Mouse (Mus musculus) mouse trophoblast stem cell (cell line): ENCODE measurements around the gene Sel1l3.

Experiments
- in situ Hi-C, 2 experiments: fragments of 300-500 bp; cut with MseI, MboI; formaldehyde crosslinking; loops; 2 replicates in 1 of 2; 3 replicates in 1 of 2; pipeline ENCODE4 v1.15.1; 2025

Sel1l3 gene

GRCm38 (mm10) chr5:53174461-53174860 is 39.3 kb downstream of the Sel1l3 start:
- in situ Hi-C loops = no loop called here

DNA sequence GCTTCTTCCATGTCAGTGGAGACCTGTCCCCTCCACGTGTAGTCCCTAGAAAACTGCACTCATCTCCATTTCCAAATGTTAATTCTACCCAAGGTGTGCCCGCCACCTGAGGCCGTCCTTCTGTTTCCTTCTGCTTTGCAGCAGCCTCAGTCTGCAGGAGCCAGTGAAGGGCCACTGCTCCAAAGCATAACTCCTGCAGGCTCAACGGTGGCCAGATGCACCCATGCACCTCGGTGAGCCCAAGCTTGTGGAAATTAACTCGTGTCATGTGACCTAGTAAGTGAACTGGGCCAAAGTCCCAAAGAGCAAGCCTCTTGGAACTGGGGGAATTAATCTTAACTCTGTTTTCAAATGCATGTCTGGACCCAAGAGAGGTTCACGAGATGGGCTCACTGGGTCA is 40.8 kb downstream of the Sel1l3 start:
- in situ Hi-C loops = no loop called here

GRCm38 (mm10) chr5:53172256-53172636 is 41.5 kb downstream of the Sel1l3 start:
- in situ Hi-C loops = no loop called here

GRCm38 (mm10) chr5:53171611-53172255 is 42.0 kb downstream of the Sel1l3 start:
- in situ Hi-C loops = no loop called here

DNA sequence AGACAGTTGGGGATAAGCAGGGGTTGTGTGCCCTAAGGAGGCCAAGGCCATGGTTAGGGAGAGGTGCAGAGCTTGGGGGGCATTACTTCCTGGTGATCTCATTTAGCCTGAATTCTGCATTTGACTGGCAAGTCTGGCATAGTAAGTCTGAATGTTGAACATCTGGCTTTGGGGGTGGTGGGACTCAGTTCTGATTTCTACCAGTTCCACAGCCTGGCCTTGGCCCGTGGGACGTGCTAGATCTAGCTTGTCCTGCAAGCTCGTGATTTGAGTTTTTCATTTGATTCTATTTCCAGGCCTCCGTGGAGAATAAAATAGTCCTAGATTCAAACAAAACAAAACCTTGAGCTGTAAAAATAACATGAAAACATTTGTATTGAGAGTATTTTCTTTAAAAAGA is 46.2 kb downstream of the Sel1l3 start:
- in situ Hi-C loops = no loop called here

GRCm38 (mm10) chr5:53165672-53166071 is 48.1 kb downstream of the Sel1l3 start:
- in situ Hi-C loops = no loop called here

- in situ Hi-C loops = no loop called here
Observed at GRCm38 (mm10) chr5:53162436-53162835, 51.3 kb downstream of the Sel1l3 start.

DNA sequence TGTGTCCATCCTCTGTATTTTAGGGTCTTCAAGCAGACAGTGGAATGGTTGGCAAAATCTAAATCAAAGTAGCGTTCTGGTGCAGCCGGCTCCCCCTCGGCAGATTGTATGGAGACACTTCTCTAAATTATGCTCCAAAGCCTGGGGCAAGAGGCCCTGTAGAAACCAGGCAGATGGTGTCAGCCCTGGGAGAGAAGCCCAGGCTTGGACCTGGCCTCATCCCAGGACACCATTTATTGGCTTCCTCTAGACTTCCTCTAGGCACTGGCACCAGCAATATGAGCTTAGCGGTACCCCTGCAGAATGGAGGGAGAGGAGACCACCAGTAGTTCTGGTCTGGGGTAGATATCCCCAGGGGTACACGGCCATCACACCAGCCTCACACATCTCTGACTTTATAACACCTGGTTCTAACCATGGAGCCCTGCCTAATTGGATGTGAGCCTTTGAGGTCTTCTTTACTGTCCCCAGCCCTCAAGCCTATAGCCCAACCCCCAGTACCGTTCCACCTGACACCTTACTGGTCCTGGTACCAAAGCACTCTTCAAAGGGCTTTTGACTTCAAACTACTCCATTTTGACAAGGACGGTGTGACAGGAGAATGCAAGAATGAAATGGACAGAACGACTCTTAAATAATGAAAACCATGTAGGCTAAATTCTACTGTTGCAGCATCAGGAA is 52.1 kb downstream of the Sel1l3 start:
- in situ Hi-C loops = no loop called here

DNA sequence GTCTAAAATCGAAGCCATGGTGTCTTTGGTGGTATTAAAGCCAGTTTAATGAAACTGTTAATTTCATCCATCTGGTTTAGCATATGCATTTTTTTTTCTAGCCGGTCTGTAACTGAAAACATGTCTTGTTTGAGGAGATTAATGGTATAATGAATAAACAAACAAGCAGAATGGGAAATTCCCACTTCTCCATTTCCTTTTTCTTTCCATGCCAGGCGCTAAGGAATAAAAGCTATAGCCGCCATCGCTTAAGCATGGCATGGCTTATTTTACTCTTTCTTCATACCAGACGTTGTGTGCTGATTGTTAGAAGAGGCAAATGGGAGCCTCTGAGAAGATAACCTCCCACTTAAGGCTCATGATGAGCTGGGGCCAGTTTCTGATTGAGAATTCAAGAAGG is 53.5 kb downstream of the Sel1l3 start:
- in situ Hi-C loops = no loop called here

- in situ Hi-C loops = no loop called here
Observed at GRCm38 (mm10) chr5:53159631-53160030, 54.1 kb downstream of the Sel1l3 start.

- in situ Hi-C loops = no loop called here
Observed at GRCm38 (mm10) chr5:53159166-53159565, 54.6 kb downstream of the Sel1l3 start.

GRCm38 (mm10) chr5:53155985-53156679 is 57.6 kb downstream of the Sel1l3 start:
- in situ Hi-C loops = no loop called here

GRCm38 (mm10) chr5:53154501-53154900 is 59.2 kb downstream of the Sel1l3 start:
- in situ Hi-C loops = no loop called here

DNA sequence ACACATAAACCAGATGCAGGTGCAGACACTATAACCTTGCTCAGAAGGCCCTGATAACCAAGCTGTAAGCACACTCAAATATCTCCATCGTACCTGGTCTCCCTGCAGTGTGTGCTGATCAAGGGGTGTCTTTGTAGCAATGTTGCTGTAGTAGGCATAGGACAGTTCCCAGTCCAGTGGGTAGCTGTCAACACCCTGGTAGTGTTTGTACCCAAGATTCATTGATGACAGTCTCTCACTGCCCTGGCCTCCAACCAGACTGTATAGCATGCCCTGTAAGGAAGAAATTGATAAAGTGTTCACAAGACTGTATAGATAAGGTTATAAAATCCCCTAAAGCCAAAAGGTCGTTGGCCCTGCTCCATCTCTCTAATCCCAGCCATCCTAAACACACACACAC is 59.6 kb downstream of the Sel1l3 start:
- in situ Hi-C loops = no loop called here

DNA sequence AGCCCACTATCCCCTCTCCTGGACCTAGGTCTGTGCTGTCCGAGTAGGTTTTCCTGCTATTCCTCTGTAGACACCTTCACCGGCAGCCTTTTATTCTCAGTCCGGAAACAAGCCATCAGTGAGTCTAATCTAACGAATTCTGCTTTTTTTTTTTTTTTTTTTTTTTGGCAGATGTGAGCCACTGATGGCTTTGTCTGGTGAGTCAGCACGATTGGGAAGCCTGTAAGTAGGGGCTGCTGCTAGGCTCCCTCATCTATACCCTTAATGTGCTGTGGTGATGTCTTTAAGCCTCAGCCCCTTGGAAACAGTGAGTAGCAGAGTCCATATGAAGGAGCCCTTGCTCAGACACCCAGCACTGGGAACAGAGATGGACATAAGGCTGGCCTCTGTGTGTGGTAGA is 60.6 kb downstream of the Sel1l3 start:
- in situ Hi-C loops = no loop called here

GRCm38 (mm10) chr5:53151379-53151960 is 62.3 kb downstream of the Sel1l3 start:
- in situ Hi-C loops = no loop called here

- in situ Hi-C loops = no loop called here
Observed at GRCm38 (mm10) chr5:53148960-53149685, 64.6 kb downstream of the Sel1l3 start.

DNA sequence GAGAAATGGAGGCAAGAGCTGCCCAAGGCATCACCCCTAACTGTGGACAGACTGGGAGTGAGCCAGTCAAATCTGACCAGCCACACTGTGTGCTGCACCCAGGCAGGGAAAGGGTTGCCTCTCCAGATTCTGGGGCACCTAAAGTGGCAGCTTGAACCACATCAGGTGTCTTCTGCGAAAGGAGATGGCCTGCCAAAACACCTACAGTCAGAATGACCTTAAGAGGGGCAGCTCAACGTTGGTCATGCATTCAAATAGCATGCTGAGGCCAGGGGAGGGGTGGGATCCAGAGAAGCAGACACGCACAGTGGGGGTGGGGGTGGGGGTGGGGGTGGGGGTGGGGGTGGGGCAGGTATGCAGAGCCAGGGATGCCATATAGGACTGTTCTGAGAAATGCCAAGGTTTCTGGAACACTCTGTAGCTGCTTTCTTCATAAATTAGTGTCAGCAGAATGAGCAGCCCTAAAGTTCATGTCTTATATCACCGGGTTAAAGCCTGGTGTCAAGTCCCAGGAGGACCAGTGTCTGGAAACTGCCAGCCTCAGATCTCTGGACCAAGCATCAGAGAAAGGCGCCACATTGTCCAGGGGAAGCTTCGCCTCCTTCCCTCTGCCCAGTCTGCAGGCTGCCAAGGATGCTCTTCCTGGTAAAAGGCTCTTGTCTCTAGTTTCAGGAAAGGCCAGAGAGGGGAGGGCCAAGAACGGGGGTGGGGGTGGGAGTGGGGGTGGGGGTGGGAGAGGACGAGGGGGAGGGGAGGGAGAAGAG is 65.4 kb downstream of the Sel1l3 start:
- in situ Hi-C loops = no loop called here

DNA sequence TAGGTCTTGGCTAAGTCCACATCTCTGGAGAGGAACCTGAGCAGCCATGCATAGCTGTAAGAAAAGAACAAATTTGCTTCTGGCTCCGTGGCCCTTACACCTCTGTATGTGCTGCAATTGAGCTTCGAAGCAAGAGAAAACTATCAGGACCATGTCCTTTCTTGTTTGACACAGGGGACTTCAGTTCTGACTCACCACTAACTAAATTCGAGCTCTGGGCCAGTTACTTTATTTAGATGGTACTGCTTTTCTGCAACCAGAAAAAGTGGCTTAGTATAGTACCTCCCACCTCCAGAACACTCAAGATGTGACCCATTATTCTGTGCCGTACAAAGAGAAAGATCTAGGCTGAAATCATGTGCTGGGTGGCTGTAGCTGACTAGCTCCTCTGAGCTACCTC is 66.3 kb downstream of the Sel1l3 start:
- in situ Hi-C loops = no loop called here

DNA sequence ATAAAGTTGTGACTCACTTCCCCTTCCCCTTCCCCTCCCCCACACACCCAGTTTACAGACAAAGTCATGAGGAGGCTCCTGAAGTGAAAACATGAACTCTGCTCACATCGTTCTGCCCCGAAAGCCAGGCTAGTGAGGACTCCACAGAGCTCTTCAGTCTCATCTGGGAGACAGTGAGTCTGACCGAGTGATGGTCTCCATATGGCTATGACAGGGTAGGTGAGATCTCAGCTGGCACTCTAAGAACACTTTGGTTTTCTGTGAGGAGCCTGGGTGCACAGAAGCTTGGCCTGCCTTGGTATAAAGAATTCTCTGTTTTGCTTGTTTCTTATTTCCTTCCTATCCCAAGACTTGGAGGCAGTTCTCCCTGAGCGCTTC is 67.1 kb downstream of the Sel1l3 start:
- in situ Hi-C loops = no loop called here

DNA sequence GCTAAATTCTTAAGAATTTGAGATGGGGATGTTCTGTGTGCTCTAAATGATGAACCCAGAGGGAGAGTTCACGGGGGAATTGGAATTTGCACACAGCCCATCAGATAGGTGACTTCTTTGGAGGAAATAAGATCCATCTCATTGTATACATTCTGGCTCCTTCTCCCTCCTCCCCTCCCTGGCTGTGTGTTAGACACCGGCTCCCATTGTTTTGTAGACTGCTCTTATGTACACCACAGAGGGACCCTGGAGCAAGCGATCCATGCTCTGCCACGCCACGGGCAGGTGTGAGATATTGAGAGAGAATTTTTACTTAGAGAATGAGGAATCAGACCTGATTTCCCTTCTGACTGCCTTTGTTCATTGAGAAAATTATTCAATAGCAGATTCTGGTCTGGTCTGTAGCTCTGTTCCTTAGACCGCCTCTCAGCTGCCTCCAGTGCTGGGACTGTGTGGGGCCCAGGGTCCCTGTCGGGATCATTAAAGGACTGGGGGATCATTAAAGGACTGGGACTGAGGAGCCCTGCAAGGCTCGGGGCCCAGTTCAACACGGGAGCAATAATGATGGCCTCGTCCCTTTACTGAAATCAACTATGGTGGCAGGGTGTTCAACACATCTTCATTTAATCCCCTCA is 67.6 kb downstream of the Sel1l3 start:
- in situ Hi-C loops = no loop called here
